Mouse (Mus musculus): ENCODE results near the gene Hsfy2. TPM values are rescaled to one million over a fixed set of nuclear protein-coding genes. Genes with fewer than 3 reads are reported as not detected.

Gene Hsfy2
- polyA plus RNA-seq, 1 experiment = not detected

- 87% methylated on average over 3 of the region's 3 CpGs for WGBS
- DNase-seq = no peak
- no peaks in the 10 kb centered on the region for H3K4me1 ChIP-seq (ENCODE audit: control insufficient read depth, insufficient read depth, low read length)
- no peak overlapping the region for H3K4me3 ChIP-seq (replicated peaks; ENCODE audit: extremely low read depth, low read depth, low read length)
- no peak for TF ChIP-seq CTCF (IDR thresholded peaks at IDR 0.05; ENCODE audit: insufficient read depth, low read length)
- no peak for TF ChIP-seq POLR2A (IDR thresholded peaks at IDR 0.05; ENCODE audit: borderline replicate concordance, extremely low read depth, low read depth, low read length)
Measured at GRCm38 (mm10) chr1:56624304-56624703, 12.9 kb downstream of the Hsfy2 start.

- Histone ChIP-seq H3K4me3 (replicated peaks; ENCODE audit: extremely low read depth, low read depth, low read length) (no peak overlapping the region), H3K4me1 (ENCODE audit: control insufficient read depth, insufficient read depth, low read length) (no peaks in the 10 kb centered on the region)
- 84% methylated on average over 1 of the region's 1 CpGs for WGBS
- DNase-seq = no peak
- no peak for TF ChIP-seq POLR2A (IDR thresholded peaks at IDR 0.05; ENCODE audit: borderline replicate concordance, extremely low read depth, low read depth, low read length)
- TF ChIP-seq CTCF (IDR thresholded peaks at IDR 0.05; ENCODE audit: insufficient read depth, low read length) = no peak
Measured at GRCm38 (mm10) chr1:56612384-56612783, 24.9 kb downstream of the Hsfy2 start.

All from lung, adult 2 months (tissue).